Mouse (Mus musculus): Measurements from ENCODE around the gene Apod.
A peak's percentile ranks its signal among the peaks of the same experiment; 100 is the strongest.

The Apod gene

DNA sequence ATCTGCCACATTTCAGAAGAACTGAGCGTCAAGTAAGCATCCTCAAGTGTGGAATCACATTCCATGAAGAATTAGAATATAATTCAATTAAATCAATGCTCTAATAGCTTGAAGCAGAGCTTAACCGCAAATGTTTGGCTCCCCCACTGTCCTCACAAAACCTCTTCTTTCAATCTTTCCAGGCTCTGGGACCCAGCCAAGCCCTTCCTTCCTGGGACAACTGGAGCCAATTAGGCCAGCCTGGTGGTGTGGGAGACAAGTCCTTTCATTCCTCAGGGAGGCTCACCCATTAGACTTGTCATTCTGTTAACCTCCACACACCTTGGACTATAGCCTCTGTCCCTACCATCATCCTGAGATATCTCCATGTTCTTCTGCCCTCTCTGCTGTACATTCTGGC, 32.6 kb downstream of the Apod start:
- no peak for DNase-seq (ENCODE audit: low read depth, low spot score)

- DNase-seq (ENCODE audit: low read depth, low spot score) = no peak
Measured at GRCm38 (mm10) chr16:31280176-31280575, 34.4 kb downstream of the Apod start.

GRCm38 (mm10) chr16:31278581-31278980, 36.0 kb downstream of the Apod start:
- no peak for DNase-seq (ENCODE audit: low read depth, low spot score)

DNA sequence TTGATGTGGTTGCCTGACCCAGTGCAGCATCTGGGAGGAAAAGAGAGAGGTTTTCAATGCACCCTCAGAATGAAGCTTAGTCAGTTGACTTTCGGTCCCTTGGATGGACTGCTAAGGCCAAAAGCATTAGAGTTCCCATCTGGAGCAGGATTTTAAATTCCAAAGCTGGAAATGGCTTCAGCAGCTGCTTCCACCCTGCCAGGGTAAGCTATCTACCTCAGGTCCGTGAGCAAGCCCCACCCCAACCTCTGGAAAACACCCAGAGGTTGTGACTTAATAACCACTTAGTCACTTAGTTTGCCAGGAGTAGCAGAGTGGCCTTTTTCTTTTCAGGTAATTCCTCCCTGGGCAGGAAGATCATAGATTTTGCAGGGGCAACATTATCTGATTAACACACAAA, 36.5 kb downstream of the Apod start:
- no peak for DNase-seq (ENCODE audit: low read depth, low spot score)

DNA sequence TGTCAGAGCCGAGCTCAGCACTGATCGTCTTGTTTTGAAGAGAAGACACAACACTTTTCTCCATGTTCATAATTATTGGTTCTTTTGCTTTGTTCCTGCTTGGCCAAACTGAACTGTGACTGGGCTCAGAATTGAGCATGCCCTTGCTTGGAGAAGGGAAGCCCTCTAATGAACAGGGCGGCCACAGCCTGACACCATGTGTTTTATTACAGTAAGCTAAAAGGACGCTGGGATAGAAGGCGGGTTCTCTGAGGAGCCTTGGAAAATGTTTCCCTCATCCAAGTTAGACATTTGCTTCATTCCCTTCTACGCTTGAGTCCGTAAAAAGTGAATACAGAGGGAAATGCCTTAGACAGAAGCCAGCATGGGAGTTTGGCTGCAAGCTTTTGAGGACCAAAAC, 37.6 kb downstream of the Apod start:
- no peak for DNase-seq (ENCODE audit: low read depth, low spot score)

- no peak for DNase-seq (ENCODE audit: low read depth, low spot score)
Measured at GRCm38 (mm10) chr16:31276539-31276938, 38.1 kb downstream of the Apod start.

DNA sequence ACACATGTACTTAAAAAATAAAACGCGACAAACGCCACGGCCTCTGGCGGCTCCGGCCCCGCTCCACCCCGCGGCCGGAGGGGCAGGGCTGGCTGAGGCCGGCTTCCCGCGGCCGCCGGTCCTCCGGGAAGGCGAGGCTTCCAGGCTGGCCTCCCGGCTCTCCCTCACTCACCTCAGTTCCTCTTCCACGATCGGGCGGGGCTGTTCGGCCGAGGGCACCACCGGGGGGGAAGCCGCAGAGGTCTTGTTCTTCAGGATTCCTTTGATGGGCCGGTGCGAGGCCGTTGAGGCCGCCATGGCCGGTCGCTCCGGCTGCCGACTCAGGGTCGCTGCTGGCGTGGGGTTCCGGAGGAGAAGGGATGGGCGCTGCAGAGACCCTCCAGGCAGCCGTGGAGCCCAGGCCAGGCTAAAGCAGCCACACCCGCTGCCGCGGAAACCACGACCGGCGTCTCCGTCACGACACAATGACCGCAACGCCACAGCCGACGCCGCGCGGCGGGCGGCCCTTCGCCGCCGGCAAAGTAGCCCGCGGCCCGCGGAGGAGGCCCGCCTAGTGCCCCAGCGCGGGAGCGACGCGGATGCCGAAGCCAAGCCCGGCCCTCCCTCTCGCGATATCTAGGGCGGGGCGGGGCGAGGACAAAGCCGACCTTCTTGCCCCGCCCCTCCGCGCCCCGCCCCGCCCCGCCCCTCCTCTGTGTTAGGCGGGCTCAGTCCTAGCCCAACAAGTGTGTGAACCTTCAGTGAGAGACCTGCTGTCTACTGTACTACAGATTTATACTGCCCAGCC, 39.7 kb downstream of the Apod start, which contains the start of gene Ppp1r2:
Gene Ppp1r2, minus strand, starts transcription at position 604 of the 787 bp plus-strand sequence.
- peak; percentile 62 for DNase-seq (ENCODE audit: low read depth, low spot score)

GRCm38 (mm10) chr16:31274084-31274483, 40.5 kb downstream of the Apod start:
- DNase-seq (ENCODE audit: low read depth, low spot score) = no peak

DNA sequence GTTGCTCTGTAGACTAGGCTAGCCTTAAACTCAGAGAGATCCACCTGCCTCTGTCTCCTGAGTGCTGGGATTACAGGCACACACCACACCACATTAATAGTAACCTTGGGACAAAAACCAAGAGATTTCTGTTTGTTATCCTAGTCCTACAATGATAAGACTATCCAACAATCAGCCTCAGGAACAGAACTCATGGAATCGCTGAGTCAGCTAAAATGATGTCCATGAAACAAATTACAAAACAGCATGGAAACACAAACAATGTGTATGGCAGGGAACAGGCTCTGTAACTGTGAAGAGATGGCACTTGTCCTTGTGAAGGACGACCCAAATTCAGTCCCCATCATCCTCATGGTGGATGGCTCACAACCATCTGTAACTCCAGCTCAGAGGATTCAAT, 47.9 kb downstream of the Apod start:
- no peak for DNase-seq (ENCODE audit: low read depth, low spot score)

- no peak for DNase-seq (ENCODE audit: low read depth, low spot score)
Measured at GRCm38 (mm10) chr16:31256151-31256550, 58.5 kb downstream of the Apod start.

DNA sequence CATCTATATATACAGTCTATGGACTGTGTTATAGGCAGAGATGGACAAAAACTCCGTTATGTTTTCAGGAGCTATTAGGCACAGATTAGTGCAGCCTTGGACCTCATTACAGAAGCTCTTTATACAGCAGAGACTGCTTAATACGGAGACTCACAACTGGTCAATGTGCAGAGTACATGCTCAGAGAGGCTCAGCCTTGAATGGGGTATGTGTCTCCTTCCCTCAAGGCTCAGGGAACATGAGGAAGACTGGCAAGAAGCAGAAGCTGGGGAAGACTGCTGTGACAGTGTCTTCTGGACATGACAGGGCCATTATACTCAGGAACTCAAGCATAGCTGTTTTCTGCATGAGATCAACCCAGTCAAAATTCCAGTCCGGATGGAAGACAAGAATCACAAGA, 58.9 kb downstream of the Apod start:
- DNase-seq (ENCODE audit: low read depth, low spot score) = no peak

DNA sequence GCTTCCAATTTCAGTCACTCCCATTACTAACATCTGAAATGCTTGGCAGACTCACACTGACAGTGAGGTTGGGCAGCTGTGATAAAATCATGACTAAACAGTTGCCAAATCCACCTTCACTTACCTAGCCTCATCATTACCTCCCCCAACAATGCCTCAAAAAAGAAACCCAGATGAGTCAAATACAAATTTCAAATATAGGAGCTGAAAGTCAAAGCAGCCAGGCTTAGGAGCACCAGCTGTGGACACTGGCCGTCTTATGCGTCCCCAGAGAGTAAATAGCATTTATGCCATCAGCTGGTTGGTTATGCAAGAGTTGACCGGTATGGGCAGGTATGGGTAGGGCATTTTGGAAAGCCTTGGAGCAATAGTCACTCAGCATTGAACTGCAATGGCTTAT, 65.2 kb downstream of the Apod start:
- DNase-seq (ENCODE audit: low read depth, low spot score) = no peak

DNA sequence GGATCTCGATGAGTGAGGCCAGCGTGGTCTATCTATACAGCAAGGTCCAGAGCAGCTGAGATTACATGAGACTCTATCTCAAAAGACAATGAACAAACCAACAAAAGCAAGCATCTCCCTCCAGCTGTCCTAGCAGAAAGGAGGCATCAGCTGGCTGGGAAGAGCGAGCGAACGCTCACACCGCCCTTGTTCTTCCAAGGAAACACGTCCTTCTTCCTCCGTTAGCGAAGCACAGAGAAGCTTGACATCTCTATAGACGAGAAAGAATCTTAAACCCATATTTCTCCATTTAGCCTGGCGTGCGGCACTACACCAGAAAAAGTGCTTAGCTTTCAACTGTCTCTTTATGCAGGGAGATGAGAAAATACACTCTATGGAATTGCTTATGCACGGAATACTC, 65.9 kb downstream of the Apod start:
- no peak for DNase-seq (ENCODE audit: low read depth, low spot score)

DNA sequence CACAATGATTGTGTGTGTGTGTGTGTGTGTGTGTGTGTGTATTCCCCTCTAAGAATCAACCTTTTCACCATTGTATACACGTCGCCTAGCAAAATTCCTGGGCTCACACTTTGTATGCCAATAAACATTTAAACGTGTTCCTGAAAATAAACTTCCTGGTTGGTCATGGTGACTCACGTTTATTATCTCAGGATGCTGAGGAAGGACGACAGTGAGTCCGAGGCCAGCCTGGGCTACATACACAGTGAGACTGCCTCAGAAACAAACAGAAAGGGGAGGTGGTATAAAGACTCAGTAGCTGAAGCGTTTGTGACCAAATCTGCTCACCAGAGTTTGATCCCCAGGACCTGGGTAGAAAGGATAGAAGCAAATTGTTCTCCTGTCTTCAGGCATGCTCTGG, 67.2 kb downstream of the Apod start:
- DNase-seq (ENCODE audit: low read depth, low spot score) = no peak

All from WW6 (cell line).